Mouse (Mus musculus): ENCODE data around the gene Rhox2c. TPM values are rescaled to one million over a fixed set of nuclear protein-coding genes. Genes with fewer than 3 reads are reported as not detected.

Gene Rhox2c
- not detected for polyA plus RNA-seq (2014; fragmentation: Illumina TruSeq; extraction: RNeasy Lipid Tissue Mini Kit (QIAGEN cat#74804); ENCODE audit: low read depth, low replicate concordance)

GRCm38 (mm10) chrX:37453380-37453779 is at the start of gene Rhox2c:
Gene Rhox2c (plus strand): TSS chrX:37453680.

DNA sequence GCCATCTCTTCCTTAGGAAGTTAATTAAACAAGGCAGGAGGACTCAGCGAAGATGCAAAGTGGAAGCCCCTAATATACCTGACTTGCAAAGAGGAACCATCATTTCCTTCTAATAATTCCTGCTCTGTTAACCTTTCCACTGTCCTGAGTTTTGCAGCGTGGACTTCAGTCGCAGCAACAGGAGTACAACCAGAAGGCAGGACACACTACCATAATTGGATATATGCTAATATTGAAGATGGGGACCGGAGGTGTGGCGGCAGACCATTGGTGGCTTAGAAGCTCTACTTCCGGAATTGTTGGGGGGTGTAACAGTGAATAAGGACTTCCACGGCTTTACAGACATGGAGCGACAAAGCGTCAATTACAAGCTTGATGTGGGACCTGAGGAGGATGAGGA is 41.7 kb upstream of the Rhox2c start, which contains the start of gene Rhox2b:
Gene Rhox2b (plus strand): TSS at position 301 of the 400 bp plus-strand sequence.

DNA sequence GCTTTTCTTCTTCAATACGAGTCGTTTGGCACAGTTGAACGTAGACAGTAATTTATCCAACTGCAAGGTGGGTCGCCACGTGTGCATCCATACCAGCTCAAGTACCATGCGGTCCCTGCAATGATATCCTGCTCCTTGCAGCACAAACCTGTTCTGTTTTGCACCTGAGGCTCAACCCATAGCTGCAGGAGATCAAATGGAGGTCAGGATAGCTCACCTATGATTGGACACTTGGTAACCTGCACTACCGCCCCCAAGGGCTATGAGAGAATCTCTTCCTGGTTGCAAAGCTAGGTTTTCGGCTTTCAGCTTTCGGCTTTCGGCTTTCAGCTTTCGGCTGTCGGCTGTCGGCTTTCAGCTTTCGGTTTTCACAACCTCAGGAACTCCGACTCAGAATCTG is 21.3 kb upstream of the Rhox2c start, which contains the start of gene Rhox4b:
Gene Rhox4b (plus strand): TSS at position 301 of the 400 bp plus-strand sequence.

DNA sequence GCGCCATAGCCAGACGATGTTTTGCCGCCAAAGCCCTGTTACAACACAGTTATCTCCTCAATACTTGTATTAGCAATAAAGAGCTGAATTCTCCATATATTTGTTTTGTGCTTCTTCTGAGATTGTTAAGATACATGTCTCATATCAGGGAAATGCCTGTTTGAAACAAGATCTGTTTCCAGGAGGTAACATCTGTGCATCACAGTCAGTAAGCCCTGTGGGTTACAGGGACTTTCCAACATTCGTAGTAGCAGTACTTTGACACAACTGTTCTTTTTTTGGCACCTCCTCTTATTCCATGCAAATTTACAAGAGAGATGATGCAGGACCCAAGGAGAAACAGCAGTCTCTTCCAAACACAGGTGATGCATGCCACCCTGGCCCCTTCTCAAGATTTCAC is 4.8 kb downstream of the Rhox2c start, which contains the start of gene Rhox3c:
Gene Rhox3c (plus strand): TSS at position 301 of the 400 bp plus-strand sequence.

DNA sequence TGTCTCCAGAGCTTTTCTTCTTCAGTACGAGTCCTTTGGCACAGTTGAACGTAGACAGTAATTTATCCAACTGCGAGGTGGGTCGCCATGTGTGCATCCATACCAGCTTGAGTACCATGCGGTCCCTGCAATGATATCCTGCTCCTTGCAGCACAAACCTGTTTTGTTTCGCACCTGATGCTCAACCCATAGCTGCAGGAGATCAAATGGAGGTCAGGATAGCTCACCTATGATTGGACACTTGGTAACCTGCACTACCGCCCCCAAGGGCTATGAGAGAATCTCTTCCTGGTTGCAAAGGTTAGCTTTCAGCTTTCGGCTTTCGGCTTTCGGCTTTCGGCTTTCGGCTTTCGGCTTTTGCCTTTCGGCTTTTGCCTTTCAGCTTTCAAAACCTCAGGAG is 26.6 kb downstream of the Rhox2c start, which contains the start of gene Rhox4c:
Gene Rhox4c (plus strand): TSS at position 301 of the 400 bp plus-strand sequence.

DNA sequence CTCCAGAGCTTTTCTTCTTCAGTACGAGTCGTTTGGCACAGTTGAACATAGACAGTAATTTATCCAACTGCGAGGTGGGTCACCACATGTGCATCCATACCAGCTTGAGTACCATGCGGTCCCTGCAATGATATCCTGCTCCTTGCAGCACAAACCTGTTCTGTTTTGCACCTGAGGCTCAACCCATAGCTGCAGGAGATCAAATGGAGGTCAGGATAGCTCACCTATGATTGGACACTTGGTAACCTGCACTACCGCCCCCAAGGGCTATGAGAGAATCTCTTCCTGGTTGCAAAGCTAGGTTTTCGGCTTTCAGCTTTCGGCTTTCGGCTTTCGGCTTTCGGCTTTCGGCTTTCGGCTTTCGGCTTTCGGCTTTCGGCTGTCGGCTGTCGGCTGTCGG is 60.6 kb downstream of the Rhox2c start, which contains the start of gene Rhox4d:
Gene Rhox4d (plus strand): TSS at position 301 of the 400 bp plus-strand sequence.

Other genes starting within 250 kb of the Rhox2c start
- gene Gm9, start 242.6 kb upstream of the Rhox2c start, polyA plus RNA-seq (2014; fragmentation: Illumina TruSeq; extraction: RNeasy Lipid Tissue Mini Kit (QIAGEN cat#74804); ENCODE audit: low read depth, low replicate concordance) = not detected
- gene Rhox1, start 231.4 kb upstream of the Rhox2c start, polyA plus RNA-seq (2014; fragmentation: Illumina TruSeq; extraction: RNeasy Lipid Tissue Mini Kit (QIAGEN cat#74804); ENCODE audit: low read depth, low replicate concordance) = not detected
- gene Rhox2a, start 208.7 kb upstream of the Rhox2c start, polyA plus RNA-seq (2014; fragmentation: Illumina TruSeq; extraction: RNeasy Lipid Tissue Mini Kit (QIAGEN cat#74804); ENCODE audit: low read depth, low replicate concordance) = not detected
- not detected for gene Rhox3a, start 203.8 kb upstream of the Rhox2c start, polyA plus RNA-seq (2014; fragmentation: Illumina TruSeq; extraction: RNeasy Lipid Tissue Mini Kit (QIAGEN cat#74804); ENCODE audit: low read depth, low replicate concordance)
- gene Rhox4a, start 188.3 kb upstream of the Rhox2c start, polyA plus RNA-seq (2014; fragmentation: Illumina TruSeq; extraction: RNeasy Lipid Tissue Mini Kit (QIAGEN cat#74804); ENCODE audit: low read depth, low replicate concordance) = not detected
- not detected for gene Rhox3a2, start 73.7 kb upstream of the Rhox2c start, polyA plus RNA-seq (2014; fragmentation: Illumina TruSeq; extraction: RNeasy Lipid Tissue Mini Kit (QIAGEN cat#74804); ENCODE audit: low read depth, low replicate concordance)
- gene Rhox4a2, start 62.8 kb upstream of the Rhox2c start, polyA plus RNA-seq (2014; fragmentation: Illumina TruSeq; extraction: RNeasy Lipid Tissue Mini Kit (QIAGEN cat#74804); ENCODE audit: low read depth, low replicate concordance) = not detected
- not detected for gene Rhox2b, start 41.6 kb upstream of the Rhox2c start, polyA plus RNA-seq (2014; fragmentation: Illumina TruSeq; extraction: RNeasy Lipid Tissue Mini Kit (QIAGEN cat#74804); ENCODE audit: low read depth, low replicate concordance)
- not detected for gene Rhox4b, start 21.2 kb upstream of the Rhox2c start, polyA plus RNA-seq (2014; fragmentation: Illumina TruSeq; extraction: RNeasy Lipid Tissue Mini Kit (QIAGEN cat#74804); ENCODE audit: low read depth, low replicate concordance)
- not detected for gene Rhox3c, start 4.9 kb downstream of the Rhox2c start, polyA plus RNA-seq (2014; fragmentation: Illumina TruSeq; extraction: RNeasy Lipid Tissue Mini Kit (QIAGEN cat#74804); ENCODE audit: low read depth, low replicate concordance)
- not detected for gene Rhox4c, start 26.7 kb downstream of the Rhox2c start, polyA plus RNA-seq (2014; fragmentation: Illumina TruSeq; extraction: RNeasy Lipid Tissue Mini Kit (QIAGEN cat#74804); ENCODE audit: low read depth, low replicate concordance)
- gene Rhox2d, start 39.7 kb downstream of the Rhox2c start, polyA plus RNA-seq (2014; fragmentation: Illumina TruSeq; extraction: RNeasy Lipid Tissue Mini Kit (QIAGEN cat#74804); ENCODE audit: low read depth, low replicate concordance) = not detected
- not detected for gene Rhox4d, start 60.7 kb downstream of the Rhox2c start, polyA plus RNA-seq (2014; fragmentation: Illumina TruSeq; extraction: RNeasy Lipid Tissue Mini Kit (QIAGEN cat#74804); ENCODE audit: low read depth, low replicate concordance)
- gene Rhox2e, start 76.8 kb downstream of the Rhox2c start, polyA plus RNA-seq (2014; fragmentation: Illumina TruSeq; extraction: RNeasy Lipid Tissue Mini Kit (QIAGEN cat#74804); ENCODE audit: low read depth, low replicate concordance) = not detected
- not detected for gene Rhox3e, start 88.3 kb downstream of the Rhox2c start, polyA plus RNA-seq (2014; fragmentation: Illumina TruSeq; extraction: RNeasy Lipid Tissue Mini Kit (QIAGEN cat#74804); ENCODE audit: low read depth, low replicate concordance)
- not detected for gene Rhox4e, start 103.7 kb downstream of the Rhox2c start, polyA plus RNA-seq (2014; fragmentation: Illumina TruSeq; extraction: RNeasy Lipid Tissue Mini Kit (QIAGEN cat#74804); ENCODE audit: low read depth, low replicate concordance)
- gene Rhox2f, start 117.7 kb downstream of the Rhox2c start, polyA plus RNA-seq (2014; fragmentation: Illumina TruSeq; extraction: RNeasy Lipid Tissue Mini Kit (QIAGEN cat#74804); ENCODE audit: low read depth, low replicate concordance) = not detected
- gene Rhox3f, start 127.3 kb downstream of the Rhox2c start, polyA plus RNA-seq (2014; fragmentation: Illumina TruSeq; extraction: RNeasy Lipid Tissue Mini Kit (QIAGEN cat#74804); ENCODE audit: low read depth, low replicate concordance) = not detected
- not detected for gene Rhox4f, start 154.0 kb downstream of the Rhox2c start, polyA plus RNA-seq (2014; fragmentation: Illumina TruSeq; extraction: RNeasy Lipid Tissue Mini Kit (QIAGEN cat#74804); ENCODE audit: low read depth, low replicate concordance)
- not detected for gene Rhox3g, start 174.9 kb downstream of the Rhox2c start, polyA plus RNA-seq (2014; fragmentation: Illumina TruSeq; extraction: RNeasy Lipid Tissue Mini Kit (QIAGEN cat#74804); ENCODE audit: low read depth, low replicate concordance)
- gene Rhox2g, start 189.8 kb downstream of the Rhox2c start, polyA plus RNA-seq (2014; fragmentation: Illumina TruSeq; extraction: RNeasy Lipid Tissue Mini Kit (QIAGEN cat#74804); ENCODE audit: low read depth, low replicate concordance) = not detected
- gene Rhox4g, start 197.6 kb downstream of the Rhox2c start, polyA plus RNA-seq (2014; fragmentation: Illumina TruSeq; extraction: RNeasy Lipid Tissue Mini Kit (QIAGEN cat#74804); ENCODE audit: low read depth, low replicate concordance) = not detected
- not detected for gene Rhox3h, start 215.1 kb downstream of the Rhox2c start, polyA plus RNA-seq (2014; fragmentation: Illumina TruSeq; extraction: RNeasy Lipid Tissue Mini Kit (QIAGEN cat#74804); ENCODE audit: low read depth, low replicate concordance)
- not detected for gene Rhox2h, start 219.6 kb downstream of the Rhox2c start, polyA plus RNA-seq (2014; fragmentation: Illumina TruSeq; extraction: RNeasy Lipid Tissue Mini Kit (QIAGEN cat#74804); ENCODE audit: low read depth, low replicate concordance)

Data from adipose tissue, adult 10 weeks (tissue).